Mouse (Mus musculus) layer of hippocampus, adult 9-10 months (tissue): ENCODE measurements around the gene Lsm2.

ENCODE experiments used
- DNase-seq: peaks from one replicate; pipeline ENCODE4 v3.0.0; 2022; ENCODE audit warnings: low spot score

Gene Lsm2

DNA sequence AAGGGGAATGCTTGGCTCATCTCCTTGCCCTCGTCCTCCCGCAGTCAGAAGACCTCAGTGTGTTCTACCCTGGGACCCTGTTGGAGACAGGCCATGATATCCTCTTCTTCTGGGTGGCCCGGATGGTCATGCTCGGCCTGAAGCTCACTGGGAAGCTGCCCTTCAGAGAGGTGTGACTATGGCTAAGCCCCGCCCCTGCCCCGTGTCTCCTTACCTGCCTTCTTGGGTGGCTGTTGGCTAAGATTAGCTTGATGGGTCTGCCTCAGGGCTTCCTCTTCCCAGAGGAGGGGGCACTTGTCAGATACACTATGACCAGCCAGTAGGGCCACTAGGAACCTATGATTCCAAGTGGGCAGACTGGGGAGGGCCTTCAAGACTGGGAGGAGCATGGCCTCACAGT is 31.6 kb downstream of the Lsm2 start:
- DNase-seq: no peak

GRCm38 (mm10) chr17:35015296-35015695 is 33.6 kb downstream of the Lsm2 start:
- no peak for DNase-seq

DNA sequence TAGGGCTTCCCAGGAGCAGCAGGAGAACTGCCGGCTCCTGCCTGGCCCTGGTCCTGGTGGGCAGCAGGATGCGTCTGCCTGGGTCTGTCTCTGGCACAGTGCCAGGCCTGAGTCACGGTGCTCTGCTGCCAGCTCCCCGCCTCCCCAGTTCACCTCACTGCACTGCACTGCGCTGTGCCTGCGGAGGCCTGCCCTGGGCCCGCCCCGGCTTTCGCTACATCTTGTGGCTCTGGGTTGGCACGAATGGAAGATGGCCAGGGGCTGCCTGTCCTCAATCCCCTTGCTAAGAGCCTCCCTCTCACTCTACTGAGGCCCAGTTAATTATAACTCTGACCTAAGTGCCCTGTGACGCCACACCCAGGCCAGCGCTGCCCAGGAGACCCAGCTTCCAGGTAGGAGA is 34.7 kb downstream of the Lsm2 start, which contains the start of gene Vwa7:
Gene Vwa7 (plus strand): TSS at position 204 of the 400 bp plus-strand sequence.
- DNase-seq: no peak

GRCm38 (mm10) chr17:35016791-35017705 is 35.4 kb downstream of the Lsm2 start:
- no peak for DNase-seq

DNA sequence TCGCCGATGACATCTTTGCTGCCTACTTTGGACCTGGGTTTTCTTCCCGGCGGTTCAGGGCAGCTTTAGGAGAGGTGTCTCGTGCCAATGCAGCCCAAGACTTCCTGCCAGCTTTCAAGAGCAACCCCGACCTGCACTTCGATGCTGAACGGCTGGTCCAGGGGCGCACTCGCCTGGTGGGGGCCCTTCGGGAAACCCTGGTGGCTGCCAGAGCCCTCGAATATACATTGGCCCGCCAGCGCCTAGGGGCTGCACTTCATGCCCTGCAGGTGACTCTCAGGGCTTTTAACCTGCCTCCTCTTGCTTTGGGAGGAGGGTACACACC is 36.0 kb downstream of the Lsm2 start:
- no peak for DNase-seq

DNA sequence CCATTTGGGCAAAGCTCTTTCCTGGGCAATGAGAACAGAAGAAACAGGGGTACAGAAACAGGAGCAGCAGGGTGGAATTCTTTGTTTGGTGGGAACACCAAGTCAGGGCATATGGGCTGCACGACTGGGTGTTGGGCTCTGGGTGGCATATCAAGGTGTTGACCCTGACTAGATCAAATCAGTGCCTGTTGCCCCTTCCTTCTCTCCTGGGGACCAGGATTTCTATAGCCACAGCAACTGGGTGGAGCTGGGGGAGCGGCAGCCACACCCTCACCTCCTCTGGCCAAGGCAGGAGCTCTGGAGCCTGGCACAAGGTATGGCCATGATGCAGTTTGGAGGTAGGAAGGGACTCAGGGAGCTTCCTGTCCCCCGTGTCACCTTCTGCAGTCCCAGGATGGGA is 36.5 kb downstream of the Lsm2 start:
- DNase-seq: no peak

GRCm38 (mm10) chr17:35019894-35020293 is 38.2 kb downstream of the Lsm2 start:
- DNase-seq: no peak

DNA sequence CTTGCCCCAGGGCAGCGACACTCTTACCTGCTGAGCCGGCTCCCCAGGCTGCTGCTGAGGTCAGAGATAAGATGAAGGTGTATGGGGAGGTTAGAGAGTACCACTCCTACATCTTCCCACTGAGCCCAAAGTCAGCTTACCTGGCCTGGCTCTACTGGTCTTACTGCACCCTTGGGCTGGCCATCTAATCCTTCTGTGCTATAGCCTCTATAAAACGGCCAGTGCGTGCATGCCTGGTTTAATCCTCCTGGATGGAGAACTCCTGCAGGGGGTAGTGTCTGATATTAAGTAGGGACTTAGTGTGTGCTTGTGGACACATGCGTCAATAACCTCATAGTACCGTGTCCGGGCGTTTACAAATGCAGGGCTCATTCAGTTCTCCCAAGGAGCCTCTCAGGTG is 38.9 kb downstream of the Lsm2 start:
- DNase-seq: no peak

GRCm38 (mm10) chr17:35021163-35021808 is 39.6 kb downstream of the Lsm2 start:
- DNase-seq: peak; percentile 71

DNA sequence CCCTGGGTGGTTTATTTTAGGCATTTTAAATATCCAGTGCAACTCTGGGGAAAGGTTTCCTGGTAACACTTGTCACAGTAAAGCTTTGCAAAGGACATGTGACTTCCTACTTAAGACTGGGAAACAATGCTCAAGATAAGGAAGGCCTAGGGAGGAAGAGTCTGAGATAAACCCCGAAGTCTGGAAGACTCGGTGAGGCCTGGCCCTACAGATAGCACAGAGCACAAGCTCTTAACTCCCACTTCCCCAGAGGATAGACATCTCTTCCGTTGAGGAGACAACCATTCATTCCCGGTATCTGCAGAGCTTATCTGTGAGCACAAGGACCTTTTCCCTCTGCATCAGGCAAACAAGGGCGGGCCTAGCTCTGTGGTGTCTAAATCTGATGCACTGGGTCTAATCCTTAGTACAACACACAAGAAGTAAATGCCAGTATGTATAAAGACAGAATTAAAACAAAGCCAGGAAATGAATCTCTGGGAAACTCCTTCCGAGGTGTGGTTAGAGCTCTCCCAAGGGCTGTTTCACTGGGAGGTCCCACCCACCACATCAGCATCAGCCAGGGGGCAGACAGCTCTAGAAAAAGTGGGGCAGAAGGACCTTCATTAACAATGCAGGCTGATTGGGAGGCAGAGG is 40.3 kb downstream of the Lsm2 start:
- no peak for DNase-seq

DNA sequence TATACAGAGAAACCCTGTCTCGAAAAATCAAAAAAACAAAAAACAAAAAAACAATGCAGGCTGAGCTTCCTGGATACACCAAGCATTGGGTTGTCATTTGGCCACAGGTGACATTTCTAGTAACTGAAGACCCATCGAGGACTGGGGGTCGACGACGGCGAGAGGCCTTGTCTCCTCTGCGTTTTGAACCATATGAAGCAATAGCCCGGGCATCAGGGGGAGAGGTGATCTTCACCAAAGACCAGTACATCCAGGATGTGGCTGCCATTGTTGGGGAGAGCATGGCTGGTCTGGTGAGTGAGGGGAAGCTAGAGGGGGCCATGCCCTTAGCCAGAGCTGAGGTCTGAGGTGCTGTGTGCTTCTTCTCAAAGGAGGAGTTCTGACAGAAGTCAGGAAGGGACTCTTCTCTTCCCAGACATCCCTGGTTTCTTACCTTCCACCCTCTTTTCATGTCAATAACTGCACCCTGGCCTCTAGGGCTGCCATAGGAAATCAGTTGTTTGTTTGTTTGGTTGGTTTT is 40.9 kb downstream of the Lsm2 start:
- DNase-seq: no peak

DNA sequence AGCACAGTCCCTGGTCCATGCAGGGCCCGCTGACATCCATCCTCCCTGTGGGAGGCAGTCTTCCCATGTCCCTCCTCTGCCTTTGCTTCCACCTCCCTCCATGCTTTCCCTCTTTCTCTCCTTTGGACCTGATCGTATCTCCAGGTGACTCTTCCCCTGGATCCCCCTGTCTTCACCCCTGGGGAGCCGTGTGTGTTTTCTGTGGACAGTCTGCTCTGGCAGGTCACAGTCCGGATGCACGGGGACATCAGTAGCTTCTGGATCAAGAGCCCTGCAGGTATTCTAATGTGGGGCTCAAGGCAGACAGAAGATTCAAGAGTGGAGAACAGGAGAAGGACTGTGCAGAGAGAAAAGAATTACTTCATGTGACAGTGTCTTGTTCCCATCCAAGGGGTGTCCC is 41.6 kb downstream of the Lsm2 start:
- DNase-seq: no peak

GRCm38 (mm10) chr17:35023756-35024155 is 42.1 kb downstream of the Lsm2 start:
- DNase-seq: no peak

DNA sequence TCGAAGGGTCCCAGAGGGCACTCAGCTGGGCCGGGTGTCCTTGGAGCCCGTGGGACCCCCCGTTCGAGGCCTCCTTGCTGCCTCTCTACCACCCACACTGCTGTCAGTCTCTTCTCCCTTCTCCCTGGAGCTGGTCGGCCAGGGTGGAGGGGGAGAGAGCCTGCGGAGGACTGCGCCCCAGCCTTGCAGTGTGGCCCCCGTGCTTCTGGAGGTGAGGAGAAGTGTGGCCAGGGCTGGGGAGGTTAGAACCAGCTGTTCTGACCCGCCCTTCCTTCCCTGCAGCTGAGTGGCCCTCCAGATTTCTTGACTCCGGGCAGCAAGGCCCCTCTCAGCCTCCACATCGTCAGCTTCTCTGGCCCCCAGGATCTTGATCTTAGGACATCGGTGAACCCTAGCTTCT is 42.6 kb downstream of the Lsm2 start:
- no peak for DNase-seq

DNA sequence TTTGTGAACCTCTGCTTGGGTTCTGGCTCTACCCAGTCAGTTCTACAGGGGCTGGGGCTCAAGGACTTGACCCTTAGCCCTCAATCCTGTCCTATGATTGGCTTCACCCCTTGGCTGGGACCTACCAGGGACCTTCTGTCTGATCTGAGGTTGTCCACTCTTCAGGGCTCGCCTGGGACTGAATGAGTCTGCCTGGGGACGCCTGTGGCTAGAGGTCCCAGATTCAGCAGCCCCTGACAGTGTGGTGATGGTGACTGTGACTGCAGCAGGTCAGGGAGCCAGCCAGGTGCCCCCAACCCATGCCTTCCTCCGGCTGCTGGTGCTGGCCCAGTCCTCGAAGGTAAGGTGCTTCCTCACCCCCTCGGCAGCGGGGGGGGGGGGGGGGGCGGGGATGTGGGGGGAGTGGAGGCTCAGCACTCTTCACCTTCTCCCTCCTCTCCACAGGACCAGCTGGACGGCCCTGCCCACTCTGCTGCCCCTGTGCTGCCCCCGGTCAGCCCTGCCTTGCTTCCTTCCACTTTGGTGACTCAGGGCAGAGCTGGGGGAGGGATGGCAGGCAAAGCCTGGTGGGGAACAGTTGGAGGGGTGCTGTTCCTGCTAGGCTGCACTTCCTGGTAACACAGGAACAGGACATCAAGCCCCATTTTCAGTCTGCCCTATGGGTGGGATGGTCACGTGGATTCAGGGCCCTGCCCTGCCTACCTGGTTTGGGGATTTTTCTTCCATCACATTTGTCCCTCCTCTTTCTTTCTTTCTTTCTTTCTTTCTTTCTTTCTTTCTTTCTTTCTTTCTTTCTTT is 43.2 kb downstream of the Lsm2 start:
- DNase-seq: no peak

DNA sequence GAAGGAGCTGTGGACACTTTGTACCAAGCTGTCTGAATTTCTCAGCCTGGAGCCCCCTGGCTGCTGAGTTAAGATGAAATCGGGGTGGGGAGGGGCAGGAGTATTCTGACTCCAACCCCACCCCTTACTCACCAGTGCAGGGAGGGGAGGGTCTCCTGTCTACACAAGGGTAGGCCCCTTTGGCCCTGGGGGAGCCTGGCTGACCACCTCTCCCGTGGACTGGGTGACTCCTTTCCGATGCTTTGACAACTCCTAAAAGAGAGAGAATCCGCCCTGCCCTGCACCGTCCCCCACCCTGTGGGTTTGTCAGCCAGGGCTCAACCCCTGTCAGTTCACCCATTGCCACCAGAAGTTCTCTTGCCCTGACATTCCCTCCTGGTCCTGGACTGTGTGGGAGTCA is 44.5 kb downstream of the Lsm2 start:
- no peak for DNase-seq

DNA sequence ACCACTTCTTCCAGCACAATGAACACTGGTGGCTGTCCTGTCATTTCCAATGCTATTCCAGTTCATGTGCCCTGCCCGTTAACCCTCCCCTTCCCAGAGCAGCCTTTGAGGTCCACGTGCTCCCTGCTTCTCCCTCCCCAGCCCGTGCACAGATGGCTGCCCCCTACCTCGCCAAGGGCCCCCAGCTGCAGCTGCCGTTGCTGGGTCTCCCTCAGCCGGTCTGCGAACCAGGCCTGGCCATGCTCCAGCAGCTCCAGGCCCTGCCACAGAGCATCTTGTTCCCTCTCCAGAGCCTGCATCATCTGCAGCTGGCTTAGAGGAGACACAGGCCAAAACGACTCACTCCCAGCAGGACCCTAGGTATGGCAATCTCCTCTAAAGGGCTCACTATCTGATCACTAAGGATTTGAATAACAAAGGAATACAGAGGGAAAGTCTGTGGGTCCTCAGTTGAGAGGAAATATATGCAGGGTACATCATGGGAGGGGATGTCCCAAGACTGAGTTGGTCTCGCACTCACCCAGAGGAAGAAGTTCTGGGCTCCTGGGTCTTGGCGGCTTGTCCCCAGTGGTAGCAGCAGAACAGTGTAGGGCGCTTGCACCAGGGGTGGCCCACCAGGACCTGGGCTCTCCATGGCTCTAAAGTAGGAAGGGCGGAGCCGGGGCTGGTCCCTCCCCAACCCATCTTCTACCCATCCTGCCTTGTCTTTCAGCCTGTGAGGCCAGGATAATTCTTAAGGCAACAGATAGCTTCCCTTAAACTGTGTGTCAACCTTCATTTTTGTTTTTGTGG is 45.8 kb downstream of the Lsm2 start, which contains the start of gene Sapcd1:
Gene Sapcd1 (minus strand): TSS at position 740 of the 792 bp plus-strand sequence.
- no peak for DNase-seq

DNA sequence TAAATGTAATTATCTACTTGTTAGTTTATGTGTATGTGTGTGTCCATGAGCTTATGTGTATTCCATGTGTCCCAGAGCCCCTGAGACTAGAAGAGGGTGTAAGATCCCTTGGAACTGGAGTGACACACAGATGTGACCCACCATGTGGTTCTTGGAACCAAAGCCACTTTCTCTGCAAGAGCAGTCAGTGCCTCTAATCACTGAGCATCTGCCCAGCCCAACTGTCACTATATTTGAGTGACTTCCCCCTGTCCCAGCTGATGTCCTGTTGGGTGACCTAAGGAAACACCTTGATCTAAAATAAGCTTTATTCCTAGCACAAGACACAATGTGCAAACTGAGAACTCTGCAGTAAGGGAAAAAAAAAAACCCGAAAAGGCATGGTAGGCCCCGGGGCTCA is 46.7 kb downstream of the Lsm2 start:
- DNase-seq: no peak

DNA sequence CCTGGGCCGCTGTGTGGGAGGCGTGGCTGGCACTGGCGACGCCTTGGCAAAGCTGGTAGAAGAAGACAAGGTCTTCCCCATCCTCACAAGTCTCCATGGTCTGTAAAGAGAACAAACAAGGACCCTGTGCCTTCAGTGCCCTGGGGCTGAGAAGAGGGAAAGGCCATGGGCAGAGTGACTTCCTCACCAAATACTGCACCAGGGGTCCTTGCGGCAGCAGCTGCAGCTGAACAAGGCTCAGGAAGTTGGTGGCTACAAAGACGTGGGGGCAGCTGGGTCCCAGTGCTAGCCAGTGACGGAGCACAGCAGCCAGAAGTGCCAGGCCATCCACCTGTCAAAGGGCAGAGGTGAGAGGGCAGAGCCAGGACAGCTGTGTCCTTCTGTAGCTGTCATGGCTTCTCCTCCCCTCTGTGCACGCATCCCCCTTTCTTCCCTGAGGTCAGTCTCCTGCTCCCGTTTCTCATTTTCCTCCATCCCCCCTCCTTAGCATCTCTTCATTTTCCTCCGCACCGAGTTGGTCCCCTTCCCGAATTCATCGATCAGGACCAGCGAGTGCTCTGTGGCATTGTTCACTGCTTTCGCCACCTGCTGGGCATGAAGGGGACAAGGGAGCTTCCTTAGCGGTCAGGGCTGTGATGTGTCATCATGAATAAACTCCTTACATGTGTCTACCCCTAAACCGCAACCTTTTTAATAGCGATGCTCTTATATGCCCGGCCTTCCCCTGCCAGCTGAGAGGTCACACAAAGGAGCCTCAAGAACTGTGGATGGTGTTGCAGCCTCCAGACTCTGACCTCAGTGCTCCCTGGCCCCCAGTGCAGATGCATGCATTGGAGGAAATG is 48.2 kb downstream of the Lsm2 start:
- no peak for DNase-seq

GRCm38 (mm10) chr17:35031272-35031671 is 49.6 kb downstream of the Lsm2 start:
- no peak for DNase-seq
